Mouse (Mus musculus): ENCODE results near the gene Mutyh.

Mutyh gene

GRCm38 (mm10) chr4:116807197-116808129 lies at the start of gene Mutyh, which contains the start of gene Toe1:
Mutyh (plus strand) TSS chr4:116807723.
Toe1 (minus strand) TSS chr4:116807640.
- Histone ChIP-seq H3K4me3 (replicated peaks; ENCODE audit: low read length) (peak within 1 kb of the TSS; percentile 94), H3K36me3 (ENCODE audit: insufficient read depth, low read length) (peaks cover 67% of the 10 kb centered on the region), H3K4me1 (replicated peaks; ENCODE audit: low read depth, low read length) (peaks cover 78% of the 10 kb centered on the region), H3K9me3 (ENCODE audit: low read length) (no peaks in the 10 kb centered on the region), H3K27me3 (ENCODE audit: insufficient read depth, low read length) (no peaks in the 10 kb centered on the region)
- TF ChIP-seq NANOG (IDR thresholded peaks at IDR 0.05; ENCODE audit: borderline replicate concordance, low read length) (no peak), POU5F1 (IDR thresholded peaks at IDR 0.05; ENCODE audit: borderline replicate concordance, low read length) (no peak)

DNA sequence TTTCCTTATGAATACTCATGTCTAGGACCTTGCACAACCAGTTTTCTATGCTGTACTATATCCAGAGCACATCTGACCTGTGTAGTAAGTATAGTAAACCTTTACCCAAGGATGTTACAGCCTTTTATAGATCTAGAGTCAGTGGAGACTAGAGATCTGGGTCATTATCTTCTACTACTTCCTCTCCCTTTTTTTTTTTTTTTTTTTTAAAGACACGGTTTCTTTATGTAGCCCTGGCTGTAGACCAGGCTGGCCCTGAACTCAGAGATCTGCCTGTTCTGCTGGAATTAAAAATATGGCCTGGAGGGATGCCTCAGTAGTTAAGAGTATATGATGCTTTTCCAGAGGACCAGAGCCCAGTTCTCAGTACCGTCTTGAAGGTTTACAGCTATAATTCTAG lies 45.6 kb upstream of the Mutyh start:
- no peak overlapping the region for H3K4me3 ChIP-seq (replicated peaks; ENCODE audit: low read length)
- peaks cover 58% of the 10 kb centered on the region for H3K36me3 ChIP-seq (ENCODE audit: insufficient read depth, low read length)
- no peaks in the 10 kb centered on the region for H3K27me3 ChIP-seq (ENCODE audit: insufficient read depth, low read length)
- H3K4me1 ChIP-seq (replicated peaks; ENCODE audit: low read depth, low read length), result peaks cover 40% of the 10 kb centered on the region
- TF ChIP-seq POU5F1 (IDR thresholded peaks at IDR 0.05; ENCODE audit: borderline replicate concordance, low read length) (no peak), CTCF (conservative IDR thresholded peaks at IDR 0.05; ENCODE audit: low read length) (no peak), NANOG (IDR thresholded peaks at IDR 0.05; ENCODE audit: borderline replicate concordance, low read length) (no peak)
- H3K9me3 ChIP-seq (ENCODE audit: low read length), result no peaks in the 10 kb centered on the region

DNA sequence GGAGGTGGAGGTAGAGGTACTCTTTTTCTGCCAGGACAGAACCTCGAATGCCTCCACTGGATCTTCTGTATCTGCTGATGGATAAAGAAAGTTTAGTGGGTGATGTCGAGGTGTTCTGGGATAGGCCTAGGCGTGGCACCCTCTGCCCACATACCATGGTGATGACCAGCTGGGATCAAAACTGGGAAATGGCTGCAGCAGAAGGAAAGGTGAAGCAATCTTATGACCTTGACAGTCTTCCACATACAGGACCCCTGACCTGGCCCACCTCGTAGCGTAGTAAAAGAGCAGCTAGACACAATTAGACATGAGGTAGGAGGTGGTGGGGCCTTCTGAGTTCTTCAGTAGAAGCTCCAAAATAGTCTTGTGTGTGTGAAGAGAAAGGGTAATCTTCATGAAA lies 43.5 kb upstream of the Mutyh start:
- peaks cover 61% of the 10 kb centered on the region for H3K4me1 ChIP-seq (replicated peaks; ENCODE audit: low read depth, low read length)
- H3K27me3 ChIP-seq (ENCODE audit: insufficient read depth, low read length), result no peaks in the 10 kb centered on the region
- no peaks in the 10 kb centered on the region for H3K9me3 ChIP-seq (ENCODE audit: low read length)
- H3K4me3 ChIP-seq (replicated peaks; ENCODE audit: low read length), result no peak overlapping the region
- TF ChIP-seq POU5F1 (IDR thresholded peaks at IDR 0.05; ENCODE audit: borderline replicate concordance, low read length), result no peak
- TF ChIP-seq CTCF (conservative IDR thresholded peaks at IDR 0.05; ENCODE audit: low read length), result no peak
- no peak for TF ChIP-seq NANOG (IDR thresholded peaks at IDR 0.05; ENCODE audit: borderline replicate concordance, low read length)
- peaks cover 42% of the 10 kb centered on the region for H3K36me3 ChIP-seq (ENCODE audit: insufficient read depth, low read length)

DNA sequence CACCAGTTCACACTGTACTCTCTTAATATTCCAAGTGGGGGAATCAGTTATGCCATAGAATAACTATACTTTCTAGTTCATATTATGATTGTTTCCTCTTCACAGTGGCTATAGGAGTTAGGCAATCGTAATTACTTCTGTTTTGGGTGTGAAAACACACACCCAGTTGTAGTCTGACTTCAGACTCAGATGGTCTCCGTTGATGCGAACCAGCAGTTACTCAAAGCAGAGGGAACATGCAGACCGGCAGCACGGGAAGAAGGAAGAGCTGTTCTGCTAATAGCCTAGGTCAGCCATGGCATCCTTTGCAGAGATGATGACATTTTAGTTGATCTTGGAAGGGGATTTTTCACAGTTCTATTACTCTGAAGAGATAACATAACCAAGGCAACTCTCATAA lies 39.0 kb upstream of the Mutyh start:
- Histone ChIP-seq H3K4me3 (replicated peaks; ENCODE audit: low read length) (no peak overlapping the region), H3K4me1 (replicated peaks; ENCODE audit: low read depth, low read length) (peaks cover 67% of the 10 kb centered on the region), H3K9me3 (ENCODE audit: low read length) (no peaks in the 10 kb centered on the region), H3K27me3 (ENCODE audit: insufficient read depth, low read length) (no peaks in the 10 kb centered on the region), H3K36me3 (ENCODE audit: insufficient read depth, low read length) (peaks cover 41% of the 10 kb centered on the region)
- TF ChIP-seq POU5F1 (IDR thresholded peaks at IDR 0.05; ENCODE audit: borderline replicate concordance, low read length) (no peak), CTCF (conservative IDR thresholded peaks at IDR 0.05; ENCODE audit: low read length) (no peak), NANOG (IDR thresholded peaks at IDR 0.05; ENCODE audit: borderline replicate concordance, low read length) (no peak)

- Histone ChIP-seq H3K27me3 (ENCODE audit: insufficient read depth, low read length) (no peaks in the 10 kb centered on the region), H3K36me3 (ENCODE audit: insufficient read depth, low read length) (peaks cover 38% of the 10 kb centered on the region), H3K9me3 (ENCODE audit: low read length) (no peaks in the 10 kb centered on the region), H3K4me1 (replicated peaks; ENCODE audit: low read depth, low read length) (peaks cover 67% of the 10 kb centered on the region), H3K4me3 (replicated peaks; ENCODE audit: low read length) (no peak overlapping the region)
- no peak for TF ChIP-seq NANOG (IDR thresholded peaks at IDR 0.05; ENCODE audit: borderline replicate concordance, low read length)
- TF ChIP-seq POU5F1 (IDR thresholded peaks at IDR 0.05; ENCODE audit: borderline replicate concordance, low read length), result no peak
- TF ChIP-seq CTCF (conservative IDR thresholded peaks at IDR 0.05; ENCODE audit: low read length), result no peak
Observed at GRCm38 (mm10) chr4:116769060-116769459, 38.5 kb upstream of the Mutyh start.

DNA sequence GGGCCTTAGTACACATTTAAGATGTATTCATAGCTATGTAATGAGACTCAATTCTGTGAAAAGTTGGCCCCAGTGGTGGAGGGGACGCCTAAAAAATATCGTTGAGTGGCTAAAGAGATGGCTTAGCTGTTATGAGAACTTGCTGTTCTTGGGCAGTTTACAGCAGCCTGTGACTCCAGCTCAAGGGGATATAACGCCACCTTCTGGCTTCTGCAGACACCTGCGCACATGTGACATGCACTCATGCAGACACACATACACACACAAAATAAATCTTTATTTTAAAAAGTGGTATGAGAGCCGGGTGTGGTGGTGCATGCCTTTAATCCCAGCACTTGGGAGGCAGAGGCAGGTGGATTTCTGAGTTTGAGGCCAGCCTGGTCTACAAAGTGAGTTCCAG lies 31.1 kb upstream of the Mutyh start:
- peaks cover 74% of the 10 kb centered on the region for H3K4me1 ChIP-seq (replicated peaks; ENCODE audit: low read depth, low read length)
- TF ChIP-seq CTCF (conservative IDR thresholded peaks at IDR 0.05; ENCODE audit: low read length) (peak; percentile 34), NANOG (IDR thresholded peaks at IDR 0.05; ENCODE audit: borderline replicate concordance, low read length) (no peak)
- no peaks in the 10 kb centered on the region for H3K27me3 ChIP-seq (ENCODE audit: insufficient read depth, low read length)
- H3K4me3 ChIP-seq (replicated peaks; ENCODE audit: low read length), result no peak overlapping the region
- peaks cover 25% of the 10 kb centered on the region for H3K36me3 ChIP-seq (ENCODE audit: insufficient read depth, low read length)
- no peaks in the 10 kb centered on the region for H3K9me3 ChIP-seq (ENCODE audit: low read length)

GRCm38 (mm10) chr4:116777079-116777478 lies 30.4 kb upstream of the Mutyh start:
- TF ChIP-seq NANOG (IDR thresholded peaks at IDR 0.05; ENCODE audit: borderline replicate concordance, low read length) (no peak), POU5F1 (IDR thresholded peaks at IDR 0.05; ENCODE audit: borderline replicate concordance, low read length) (no peak), CTCF (conservative IDR thresholded peaks at IDR 0.05; ENCODE audit: low read length) (no peak)
- H3K4me1 ChIP-seq (replicated peaks; ENCODE audit: low read depth, low read length), result peaks cover 81% of the 10 kb centered on the region
- H3K9me3 ChIP-seq (ENCODE audit: low read length), result no peaks in the 10 kb centered on the region
- no peaks in the 10 kb centered on the region for H3K27me3 ChIP-seq (ENCODE audit: insufficient read depth, low read length)
- no peak overlapping the region for H3K4me3 ChIP-seq (replicated peaks; ENCODE audit: low read length)
- H3K36me3 ChIP-seq (ENCODE audit: insufficient read depth, low read length), result peaks cover 18% of the 10 kb centered on the region

DNA sequence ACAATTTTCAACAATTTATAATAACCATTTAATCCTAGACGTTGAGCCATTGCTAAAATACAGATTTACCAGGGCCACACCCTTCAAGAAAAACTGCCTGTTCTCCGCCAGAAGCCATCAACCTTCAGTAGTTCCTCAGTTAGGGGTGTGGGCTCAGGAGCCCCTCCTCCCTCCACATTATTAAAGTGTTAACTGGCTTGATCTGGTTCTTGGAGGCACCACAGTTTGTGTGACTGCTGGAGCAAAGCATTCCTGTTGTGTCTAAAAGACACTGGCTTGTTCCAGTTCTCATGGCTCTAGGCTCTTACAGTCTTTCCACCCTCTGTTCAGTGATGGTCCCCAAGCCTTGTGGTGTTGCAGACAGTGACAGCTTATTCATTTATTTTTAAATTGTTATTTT lies 27.0 kb upstream of the Mutyh start:
- Histone ChIP-seq H3K36me3 (ENCODE audit: insufficient read depth, low read length) (peaks cover 8% of the 10 kb centered on the region), H3K27me3 (ENCODE audit: insufficient read depth, low read length) (no peaks in the 10 kb centered on the region), H3K9me3 (ENCODE audit: low read length) (no peaks in the 10 kb centered on the region), H3K4me3 (replicated peaks; ENCODE audit: low read length) (peak overlapping the region; percentile 14; the same call in 1 of the 2 replicates), H3K4me1 (replicated peaks; ENCODE audit: low read depth, low read length) (peaks cover 93% of the 10 kb centered on the region)
- no peak for TF ChIP-seq POU5F1 (IDR thresholded peaks at IDR 0.05; ENCODE audit: borderline replicate concordance, low read length)
- no peak for TF ChIP-seq CTCF (conservative IDR thresholded peaks at IDR 0.05; ENCODE audit: low read length)
- TF ChIP-seq NANOG (IDR thresholded peaks at IDR 0.05; ENCODE audit: borderline replicate concordance, low read length), result no peak
